In the genomic region with DNA sequence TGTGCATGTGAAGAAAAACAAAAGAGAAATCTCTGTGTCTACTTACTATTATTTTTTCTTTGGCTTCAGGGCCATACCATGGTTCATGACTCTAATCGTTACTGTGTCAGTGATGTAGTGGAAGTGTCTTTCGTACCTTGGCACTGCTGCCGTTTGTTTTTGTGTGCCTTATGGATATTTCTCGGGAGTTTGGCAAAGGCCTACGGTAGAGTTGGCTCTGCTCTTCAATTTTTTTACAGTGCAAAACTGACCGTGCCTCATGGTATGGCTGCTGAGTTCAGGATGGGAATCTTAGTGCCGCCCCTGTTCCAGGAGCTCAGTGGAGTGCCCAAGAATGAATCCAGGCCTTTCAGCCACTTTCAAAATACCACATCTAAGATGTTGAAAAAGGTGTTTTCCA, we compare ENCODE assay signal across 14 mouse cellular contexts.
"Had no signal": no experiment of that assay in that cellular context is flagged by ENCODE, and none has a peak within 500 bp of the region (broad histone marks: within the 10 kb centered on the region; RNA-seq: fewer than 3 reads in every experiment).

No protein-coding gene starts in this region.

- DNase-seq: kidney, postnatal 10 days; kidney, postnatal 36 days; layer of hippocampus, postnatal 36 days; liver, embryonic 13.5 days; lung, adult 2 months; lung, postnatal 14 days; lung, postnatal 4 days; midbrain, embryonic 14.5 days; right cerebral cortex, adult 18-20 months; right cerebral cortex, postnatal 14 days; right cerebral cortex, postnatal 4 days; thymus, adult 2 months; thymus, postnatal 14 days; thymus, postnatal 4 days had no signal
